Mouse (Mus musculus) stomach, postnatal 0 days (tissue): Measurements from ENCODE around the gene Qrich1. TPM values are rescaled to one million over a fixed set of nuclear protein-coding genes. Genes with fewer than 3 reads are reported as not detected.

Source experiments
- ATAC-seq: fragments of 200-750 bp; cut with Nextera tagmentation; 2 replicates; pipeline ENCODE4 v1.8.0; 2017; ENCODE audit not compliant: low FRiP score, low TSS enrichment
- DNase-seq: peaks from one replicate; pipeline ENCODE4 v3.0.0-alpha.2; 2016; ENCODE audit warnings: low spot score
- H3K27ac ChIP-seq: fragments of 300-500 bp; sonication (generic); replicated peaks from 2 replicates; pipeline ENCODE4 v1.5.1; 2014; ENCODE audit warnings: mild to moderate bottlenecking, control low read depth
- H3K27me3 ChIP-seq: fragments of 300-500 bp; sonication (generic); 2 replicates; pipeline ENCODE4 v1.6.1; 2014; ENCODE audit warnings: low read length; ENCODE audit not compliant: control insufficient read depth, insufficient read depth
- H3K36me3 ChIP-seq: fragments of 300-500 bp; sonication (generic); 2 replicates; pipeline ENCODE4 v1.6.1; 2014; ENCODE audit warnings: low read length, mixed read lengths; ENCODE audit not compliant: control insufficient read depth, insufficient read depth
- H3K4me1 ChIP-seq: fragments of 300-500 bp; sonication (generic); replicated peaks from 2 replicates; pipeline ENCODE4 v1.6.1; 2014; ENCODE audit warnings: antibody characterized with exemption; ENCODE audit not compliant: control insufficient read depth, insufficient read depth
- H3K4me2 ChIP-seq: fragments of 300-500 bp; sonication (generic); replicated peaks from 2 replicates; pipeline ENCODE4 v1.6.1; 2014; ENCODE audit warnings: low read depth, mild to moderate bottlenecking, control low read depth, moderate library complexity
- H3K4me3 ChIP-seq: fragments of 300-500 bp; sonication (generic); 2 replicates; pipeline ENCODE4 v1.5.1; 2014; ENCODE audit warnings: low read depth, low read length, control low read depth
- H3K9ac ChIP-seq: fragments of 300-500 bp; sonication (generic); 2 replicates; pipeline ENCODE4 v1.6.1; 2014; ENCODE audit warnings: mild to moderate bottlenecking, low read length, control low read depth, mixed read lengths
- H3K9me3 ChIP-seq: fragments of 300-500 bp; sonication (generic); 2 replicates; pipeline ENCODE4 v1.6.1; 2016; ENCODE audit warnings: low read length; ENCODE audit not compliant: control insufficient read depth
- CTCF ChIP-seq: IDR thresholded peaks from 2 replicates; pipeline ENCODE4 v1.5.1; 2016; ENCODE audit warnings: antibody characterized with exemption, low read depth, mild to moderate bottlenecking, moderate library complexity
- EP300 ChIP-seq: optimal IDR thresholded peaks from 2 replicates; pipeline ENCODE3; 2016; ENCODE audit warnings: antibody characterized with exemption
- WGBS: fragments of 180-500 bp; shearing (Covaris S2); extraction: QIAGEN DNeasy Blood & Tissue Kit; methylation state at CpG from one replicate; pipeline ENCODE4 v1.1.7; 2014; 5-methylcytosine and 5-hydroxymethylcytosine counted together
- polyA plus RNA-seq: library from polyadenylated mRNA; unstranded; fragments of >200 nt; fragmentation: Nextera tagmentation; extraction: Ambion mirVana; gene quantifications from 2 replicates; pipeline ENCODE4 v1.2.1, GENCODE M21; 2015

The Qrich1 gene
- 47.7 and 50.5 TPM in 2 replicates for polyA plus RNA-seq

- Histone ChIP-seq H3K9ac (peak within 1 kb of the TSS; percentile 99), H3K4me2 (peak within 1 kb of the TSS; percentile 85), H3K9me3 (no peaks in the 10 kb centered on the region), H3K4me3 (peak within 1 kb of the TSS; percentile 92), H3K36me3 (peaks cover 27% of the 10 kb centered on the region), H3K27me3 (no peaks in the 10 kb centered on the region), H3K27ac (peak within 1 kb of the TSS; percentile 100), H3K4me1 (no peaks in the 10 kb centered on the region)
- DNase-seq: peak; percentile 94
- TF ChIP-seq CTCF (peak; percentile 53), EP300 (peak; percentile 100)
- WGBS: under 1% methylated on average over 54 of the region's 55 CpGs
- peak; percentile 94 for ATAC-seq
Measured at GRCm38 (mm10) chr9:108516380-108517251, at the start of gene Qrich1. TSS of gene Qrich1 (plus strand) at chr9:108516806.

GRCm38 (mm10) chr9:108469430-108469829, 47.2 kb upstream of the Qrich1 start:
- H3K36me3 ChIP-seq: peaks cover 3% of the 10 kb centered on the region; the same call in 1 of the 2 replicates

GRCm38 (mm10) chr9:108469845-108470244, 46.8 kb upstream of the Qrich1 start:
- Histone ChIP-seq H3K4me3 (no peak overlapping the region), H3K27ac (no peak overlapping the region), H3K27me3 (no peaks in the 10 kb centered on the region), H3K9me3 (no peaks in the 10 kb centered on the region), H3K4me1 (no peaks in the 10 kb centered on the region), H3K4me2 (no peak overlapping the region), H3K9ac (no peak overlapping the region), H3K36me3 (peaks cover 3% of the 10 kb centered on the region; the same call in 1 of the 2 replicates)
- no peak for ATAC-seq
- DNase-seq: no peak
- TF ChIP-seq CTCF (no peak), EP300 (no peak)
- 48% methylated on average over 4 of the region's 4 CpGs for WGBS

More at GRCm38 (mm10) chr9:108469430-108469829, 47.2 kb upstream of the Qrich1 start:
- 64% methylated on average over 5 of the region's 5 CpGs for WGBS
- TF ChIP-seq CTCF (no peak), EP300 (no peak)
- Histone ChIP-seq H3K9ac (no peak overlapping the region), H3K4me3 (no peak overlapping the region), H3K9me3 (no peaks in the 10 kb centered on the region), H3K4me2 (no peak overlapping the region), H3K27me3 (no peaks in the 10 kb centered on the region), H3K27ac (no peak overlapping the region), H3K4me1 (no peaks in the 10 kb centered on the region)
- DNase-seq (no peak), ATAC-seq (no peak)

DNA sequence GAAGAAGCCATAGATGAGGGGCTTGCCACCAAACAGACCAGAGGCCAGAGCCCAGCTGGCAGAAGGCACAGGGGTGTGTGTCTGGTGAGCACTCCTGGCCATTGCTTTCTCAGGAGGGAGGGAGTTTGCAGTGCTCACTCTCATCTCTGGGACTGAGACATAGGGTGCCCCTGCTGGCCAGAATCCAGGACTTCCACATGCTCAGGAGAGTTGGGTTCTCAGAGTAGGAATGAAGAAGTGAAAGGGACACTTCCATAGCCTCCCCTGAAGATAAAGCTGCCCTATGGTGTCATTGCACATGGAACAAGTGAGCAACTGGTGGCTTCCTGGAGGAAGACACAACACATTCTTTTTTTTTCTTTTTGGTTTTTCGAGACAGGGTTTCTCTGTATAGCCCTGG, 42.1 kb upstream of the Qrich1 start:
- DNase-seq (no peak), ATAC-seq (no peak)
- Histone ChIP-seq H3K4me2 (no peak overlapping the region), H3K27ac (no peak overlapping the region), H3K36me3 (no peaks in the 10 kb centered on the region), H3K27me3 (no peaks in the 10 kb centered on the region), H3K9me3 (no peaks in the 10 kb centered on the region), H3K4me3 (no peak overlapping the region), H3K4me1 (0 out of 2 replicates have a peak, but pooled peaks cover 2% of the 10 kb centered on the region), H3K9ac (no peak overlapping the region)
- 56% methylated on average over 1 of the region's 1 CpGs for WGBS
- no peak for TF ChIP-seq EP300
- peak; percentile 31; the same call in 1 of the 2 replicates for TF ChIP-seq CTCF

GRCm38 (mm10) chr9:108478638-108479156, 37.9 kb upstream of the Qrich1 start:
- ATAC-seq: peak; percentile 67
- Histone ChIP-seq H3K9ac (peak overlapping the region; percentile 39), H3K27me3 (no peaks in the 10 kb centered on the region), H3K4me3 (peak overlapping the region; percentile 40), H3K4me1 (peaks cover 2% of the 10 kb centered on the region; the same call in 1 of the 2 replicates), H3K4me2 (peak overlapping the region; percentile 87), H3K27ac (peak overlapping the region; percentile 59), H3K9me3 (no peaks in the 10 kb centered on the region), H3K36me3 (peaks cover 6% of the 10 kb centered on the region; the same call in 1 of the 2 replicates)
- TF ChIP-seq CTCF (no peak), EP300 (peak; percentile 28)
- 0% methylated on average over 20 of the region's 20 CpGs for WGBS
- DNase-seq: peak; percentile 78

DNA sequence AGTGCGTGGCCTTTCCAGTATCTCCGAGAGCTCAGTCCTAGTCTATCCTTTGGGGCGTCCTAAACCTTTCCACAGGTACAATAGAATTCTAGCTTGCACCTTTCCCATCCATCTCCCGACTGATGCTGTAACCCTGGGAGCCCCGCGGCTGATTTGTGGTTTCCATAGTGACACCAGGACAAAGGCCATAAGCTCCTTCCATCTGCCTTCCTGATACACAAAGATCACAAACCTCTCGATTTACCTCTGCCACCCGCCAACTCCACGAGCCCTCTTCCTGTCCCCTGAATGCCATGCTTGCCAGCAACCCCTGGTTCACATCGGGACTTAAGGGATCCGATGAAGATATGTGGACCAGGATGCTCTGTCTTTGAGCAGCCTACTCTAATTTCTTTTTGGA, 37.4 kb upstream of the Qrich1 start:
- DNase-seq: no peak
- no peaks in the 10 kb centered on the region for H3K9me3 ChIP-seq
- no peak for TF ChIP-seq EP300
- TF ChIP-seq CTCF: no peak
- no peaks in the 10 kb centered on the region for H3K27me3 ChIP-seq
- H3K4me1 ChIP-seq: peaks cover 2% of the 10 kb centered on the region; the same call in 1 of the 2 replicates
- peak overlapping the region; percentile 87 for H3K4me2 ChIP-seq
- H3K27ac ChIP-seq: peak overlapping the region; percentile 59
- WGBS: 31% methylated on average over 11 of the region's 11 CpGs
- H3K36me3 ChIP-seq: peaks cover 9% of the 10 kb centered on the region; the same call in 1 of the 2 replicates
- peak overlapping the region; percentile 40 for H3K4me3 ChIP-seq
- ATAC-seq: no peak
- peak overlapping the region; percentile 39 for H3K9ac ChIP-seq
